Mouse (Mus musculus) embryonic facial prominence, embryonic 11.5 days (tissue): Measurements from ENCODE around the gene Slc16a4. TPM values are rescaled to one million over a fixed set of nuclear protein-coding genes. Genes with fewer than 3 reads are reported as not detected.
A peak's percentile ranks its signal among the peaks of the same experiment; 100 is the strongest.

ENCODE experiments used
- ATAC-seq: fragments of 200-750 bp; cut with Nextera tagmentation; replicated peaks from 2 replicates; pipeline ENCODE4 v1.8.0; 2017; ENCODE audit warnings: low read depth; ENCODE audit not compliant: insufficient number of reproducible peaks, low FRiP score, low TSS enrichment
- DNase-seq: peaks from one replicate; pipeline ENCODE4 v3.0.0-alpha.2; 2015; ENCODE audit warnings: low spot score
- H3K27ac ChIP-seq: fragments of 300-500 bp; sonication (generic); replicated peaks from 2 replicates; pipeline ENCODE4 v1.5.1; 2014; ENCODE audit warnings: mild to moderate bottlenecking, low read depth, low read length, control low read depth
- H3K27me3 ChIP-seq: fragments of 300-500 bp; sonication (generic); 2 replicates; pipeline ENCODE4 v1.6.1; 2014; ENCODE audit warnings: mild to moderate bottlenecking, low read length, moderate library complexity, mixed read lengths; ENCODE audit not compliant: control insufficient read depth, insufficient read depth
- H3K36me3 ChIP-seq: fragments of 300-500 bp; sonication (generic); replicated peaks from 2 replicates; pipeline ENCODE4 v1.6.1; 2014; ENCODE audit warnings: low read depth, mild to moderate bottlenecking, low read length, moderate library complexity, mixed read lengths; ENCODE audit not compliant: control insufficient read depth, insufficient read depth
- H3K4me1 ChIP-seq: fragments of 300-500 bp; sonication (generic); 2 replicates; pipeline ENCODE4 v1.6.1; 2014; ENCODE audit warnings: low read length, mixed read lengths; ENCODE audit not compliant: control insufficient read depth, insufficient read depth
- H3K4me2 ChIP-seq: fragments of 300-500 bp; sonication (generic); 2 replicates; pipeline ENCODE4 v1.6.1; 2014; ENCODE audit warnings: low read depth, mild to moderate bottlenecking, control low read depth, low read length, moderate library complexity
- H3K4me3 ChIP-seq: fragments of 300-500 bp; sonication (generic); 2 replicates; pipeline ENCODE4 v1.5.1; 2014; ENCODE audit warnings: low read depth, low read length, control low read depth
- H3K9ac ChIP-seq: fragments of 300-500 bp; sonication (generic); replicated peaks from 2 replicates; pipeline ENCODE4 v1.6.1; 2014; ENCODE audit warnings: mild to moderate bottlenecking, control low read depth, low read length
- H3K9me3 ChIP-seq: fragments of 300-500 bp; sonication (generic); replicated peaks from 2 replicates; pipeline ENCODE4 v1.6.1; 2016; ENCODE audit warnings: mild to moderate bottlenecking, low read length, inconsistent platforms, mixed read lengths; ENCODE audit not compliant: control insufficient read depth
- WGBS: fragments of 180-500 bp; shearing (Covaris S2); extraction: QIAGEN DNeasy Blood & Tissue Kit; methylation state at CpG from one replicate; pipeline ENCODE4 v1.1.7; 2014; 5-methylcytosine and 5-hydroxymethylcytosine counted together
- polyA plus RNA-seq: library from polyadenylated mRNA; unstranded; fragments of >200 nt; fragmentation: Nextera tagmentation; extraction: Ambion mirVana; gene quantifications from 2 replicates; pipeline ENCODE4 v1.2.1, GENCODE M21; 2014

Gene Slc16a4
- polyA plus RNA-seq, 1 experiment from 2014 or later = 3.4 TPM

DNA sequence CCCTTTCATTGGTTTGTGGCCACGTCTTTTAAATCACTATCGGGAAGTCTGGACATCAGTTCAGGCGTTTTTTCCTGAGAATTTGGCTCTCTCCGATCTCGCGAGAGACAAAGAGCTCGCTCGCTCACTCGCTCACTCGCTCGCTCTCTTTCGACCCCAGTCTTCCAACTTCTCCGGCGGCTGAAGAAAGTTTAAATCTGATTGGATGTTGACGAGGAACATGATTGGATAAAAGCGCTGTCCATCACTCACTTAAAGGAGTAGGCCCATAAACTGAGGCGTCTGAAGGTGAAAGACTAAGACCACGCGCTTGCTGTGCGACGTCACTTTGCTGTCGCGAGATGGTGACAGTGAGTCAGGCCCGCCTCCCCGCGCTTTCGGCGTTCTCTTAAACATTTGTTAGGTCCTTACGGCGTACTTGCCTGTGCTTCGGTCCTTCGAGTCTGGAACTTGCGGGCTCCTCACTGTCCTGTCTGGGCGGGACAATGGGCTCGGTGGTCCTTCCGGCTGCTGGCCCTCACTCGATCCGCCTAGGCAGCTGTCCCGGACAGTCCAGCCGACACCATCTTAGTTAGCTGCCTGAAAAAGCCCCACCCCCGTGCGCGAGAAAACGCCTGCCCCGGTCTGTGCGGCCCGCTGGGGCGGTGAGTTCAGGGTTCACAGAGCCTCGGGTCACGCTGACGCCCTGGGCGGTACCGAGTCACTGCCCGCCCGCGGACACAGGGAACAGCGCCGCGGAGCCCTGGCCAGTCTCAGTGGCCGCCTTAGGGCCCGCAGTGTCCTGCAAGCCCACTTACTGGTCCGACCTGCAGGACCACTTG, 42.6 kb downstream of the Slc16a4 start, which contains the start of gene Rbm15:
Rbm15 (minus strand) TSS at position 293 of the 821 bp plus-strand sequence.
- peak within 1 kb of the TSS; percentile 95 for H3K4me3 ChIP-seq
- no peaks in the 10 kb centered on the region for H3K9me3 ChIP-seq
- no peaks in the 10 kb centered on the region for H3K27me3 ChIP-seq
- H3K4me1 ChIP-seq = peaks cover 6% of the 10 kb centered on the region
- peak; percentile 95 for ATAC-seq
- H3K9ac ChIP-seq = peak within 1 kb of the TSS; percentile 94
- peak; percentile 99 for DNase-seq
- peak within 1 kb of the TSS; percentile 74 for H3K4me2 ChIP-seq
- peaks cover 5% of the 10 kb centered on the region for H3K36me3 ChIP-seq
- peak within 1 kb of the TSS; percentile 97 for H3K27ac ChIP-seq
- WGBS = under 1% methylated on average over 62 of the region's 62 CpGs

DNA sequence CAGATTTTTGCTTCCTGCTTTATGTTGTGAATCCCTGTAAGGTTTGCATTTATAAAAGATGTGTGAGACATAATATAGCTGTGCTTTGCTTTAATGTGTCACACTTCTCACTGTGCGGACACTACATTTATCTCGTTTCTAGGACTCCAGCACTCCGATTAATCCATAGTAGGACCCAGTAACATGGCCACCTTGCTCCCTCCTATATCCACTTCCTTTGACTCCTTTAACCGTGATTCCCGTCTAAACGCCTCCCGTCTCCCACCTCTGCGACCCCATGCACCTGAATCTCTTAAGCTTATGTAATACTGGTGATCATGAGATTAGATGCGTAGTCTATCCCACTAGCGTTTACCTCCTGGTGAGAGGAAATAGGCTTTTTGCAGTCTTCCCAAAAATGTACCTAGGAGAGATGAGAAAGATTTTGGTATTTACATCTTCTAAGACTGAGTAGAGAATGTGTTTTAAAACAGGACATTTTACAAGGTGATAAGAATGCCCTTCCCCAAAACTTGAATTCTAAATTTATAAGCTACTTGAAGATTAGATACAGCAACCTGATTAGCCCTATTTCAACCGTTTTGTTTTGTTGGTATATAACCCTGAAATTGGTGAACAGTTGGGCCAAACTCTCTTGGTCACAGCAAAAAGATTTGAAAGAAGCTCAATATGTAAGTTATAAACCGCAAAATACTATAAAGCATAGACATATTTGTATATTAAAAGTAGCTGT, 43.3 kb downstream of the Slc16a4 start:
- H3K9ac ChIP-seq = peak overlapping the region; percentile 94
- 12% methylated on average over 12 of the region's 12 CpGs for WGBS

DNA sequence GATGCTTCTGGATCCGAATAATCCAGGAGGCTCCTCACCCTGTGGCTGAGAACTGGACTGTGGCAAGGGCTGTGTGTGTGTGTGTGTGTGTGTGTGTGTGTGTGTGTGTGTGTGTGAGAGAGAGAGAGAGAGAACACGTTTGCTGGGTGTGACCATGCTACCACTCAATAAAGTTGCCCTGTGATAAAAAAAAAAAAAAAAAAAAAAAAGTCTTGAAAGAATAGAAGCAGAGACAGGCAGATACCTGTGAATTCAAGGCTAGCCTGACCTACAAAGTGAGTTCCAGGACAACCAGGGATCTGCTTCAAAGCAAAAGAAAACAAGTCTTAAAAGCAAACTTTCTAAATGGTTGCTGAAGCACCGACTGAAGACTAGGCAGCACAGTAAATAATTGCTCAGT, 52.9 kb downstream of the Slc16a4 start:
- no peak for ATAC-seq
- Histone ChIP-seq H3K4me3 (no peak overlapping the region), H3K9ac (no peak overlapping the region), H3K36me3 (no peaks in the 10 kb centered on the region), H3K4me2 (no peak overlapping the region), H3K27ac (no peak overlapping the region), H3K4me1 (no peaks in the 10 kb centered on the region), H3K27me3 (no peaks in the 10 kb centered on the region), H3K9me3 (no peaks in the 10 kb centered on the region)
- DNase-seq = no peak
- 60% methylated on average over 3 of the region's 3 CpGs for WGBS

More for the DNA sequence above, 43.3 kb downstream of the Slc16a4 start:
- Histone ChIP-seq H3K36me3 (peaks cover 5% of the 10 kb centered on the region), H3K4me3 (peak overlapping the region; percentile 95), H3K4me2 (peak overlapping the region; percentile 67), H3K9me3 (no peaks in the 10 kb centered on the region), H3K27ac (peak overlapping the region; percentile 97), H3K4me1 (peaks cover 6% of the 10 kb centered on the region), H3K27me3 (no peaks in the 10 kb centered on the region)
- ATAC-seq = no peak
- peak; percentile 33 for DNase-seq

DNA sequence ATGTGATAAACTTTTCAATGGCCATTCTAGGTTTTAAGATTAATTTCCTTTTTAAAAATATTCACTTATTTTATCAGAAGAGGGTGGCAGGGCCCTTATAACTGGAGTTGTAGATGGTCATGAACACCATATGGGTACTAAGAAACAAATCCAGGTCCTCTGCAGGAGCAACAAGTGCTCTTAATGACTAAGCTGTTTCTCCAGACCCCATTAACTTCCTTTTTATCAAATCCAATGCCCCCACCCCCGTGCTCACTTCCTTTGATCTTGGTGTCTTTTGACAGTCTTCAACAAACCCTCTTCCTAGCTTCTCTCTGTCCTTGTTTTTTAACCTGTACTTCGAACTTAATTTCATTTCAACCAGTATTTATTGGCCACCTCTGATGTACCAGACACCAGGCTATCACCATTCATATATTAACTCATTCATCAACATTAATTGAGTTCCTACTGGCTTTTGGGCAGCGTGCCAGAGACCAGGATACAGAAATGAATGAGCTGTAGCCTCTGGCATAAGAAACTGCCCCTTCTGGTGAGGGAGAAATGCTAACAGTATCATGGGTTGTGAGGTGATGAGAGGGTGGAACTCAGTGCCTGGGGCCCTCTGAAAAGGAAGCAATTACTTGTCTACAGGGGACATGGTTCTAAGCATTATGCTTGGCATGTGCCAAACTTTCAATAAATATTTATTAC, 54.1 kb downstream of the Slc16a4 start:
- no peak overlapping the region for H3K4me3 ChIP-seq
- ATAC-seq = no peak
- H3K4me1 ChIP-seq = no peaks in the 10 kb centered on the region
- no peaks in the 10 kb centered on the region for H3K9me3 ChIP-seq
- WGBS = 56% methylated on average over 3 of the region's 3 CpGs
- no peak overlapping the region for H3K4me2 ChIP-seq
- no peak overlapping the region for H3K9ac ChIP-seq
- no peaks in the 10 kb centered on the region for H3K27me3 ChIP-seq
- no peaks in the 10 kb centered on the region for H3K36me3 ChIP-seq
- no peak overlapping the region for H3K27ac ChIP-seq
- no peak for DNase-seq

DNA sequence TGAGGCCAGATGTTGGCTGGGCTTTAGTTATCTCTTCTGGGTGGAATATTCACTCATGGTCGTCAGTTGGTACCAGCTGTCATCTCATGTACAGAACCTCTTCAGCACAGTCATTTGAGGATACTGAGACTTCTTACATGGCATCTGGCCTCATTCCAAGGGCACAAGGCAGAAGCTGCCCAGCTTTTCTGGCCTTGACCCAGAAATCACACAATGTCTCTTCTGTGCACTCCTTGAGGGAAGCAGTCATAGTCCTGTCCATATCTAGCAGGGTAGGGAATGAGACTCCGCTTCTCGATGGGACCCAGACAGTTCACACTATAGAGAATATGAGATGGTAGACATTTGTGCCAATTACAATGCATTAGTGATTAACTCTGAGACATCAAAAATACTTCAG, 58.0 kb downstream of the Slc16a4 start:
- Histone ChIP-seq H3K27me3 (no peaks in the 10 kb centered on the region), H3K36me3 (no peaks in the 10 kb centered on the region), H3K4me1 (no peaks in the 10 kb centered on the region), H3K4me2 (no peak overlapping the region), H3K9me3 (no peaks in the 10 kb centered on the region), H3K9ac (no peak overlapping the region), H3K27ac (no peak overlapping the region), H3K4me3 (no peak overlapping the region)
- 86% methylated on average over 3 of the region's 3 CpGs for WGBS
- DNase-seq = no peak
- no peak for ATAC-seq

DNA sequence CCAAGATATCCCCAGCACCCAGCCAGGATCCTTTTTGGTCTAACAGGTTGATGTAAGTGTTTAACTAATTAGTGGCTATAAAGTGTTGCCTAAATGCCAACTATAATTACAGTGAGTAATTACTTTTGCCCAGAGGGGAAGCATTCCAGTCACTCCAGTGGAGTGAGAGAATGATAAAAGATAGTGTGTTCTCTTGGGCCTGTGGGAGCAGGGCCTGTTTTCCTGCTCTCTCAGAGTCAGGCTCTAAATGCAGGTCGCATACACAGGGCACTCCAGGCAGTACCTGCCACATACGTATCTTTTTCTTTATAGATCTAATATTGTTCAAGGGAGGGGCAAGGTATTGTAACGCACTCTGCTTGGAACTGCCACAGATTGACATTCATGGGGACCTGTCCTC, 60.7 kb downstream of the Slc16a4 start:
- Histone ChIP-seq H3K4me2 (no peak overlapping the region), H3K9ac (no peak overlapping the region), H3K36me3 (no peaks in the 10 kb centered on the region), H3K9me3 (no peaks in the 10 kb centered on the region), H3K4me1 (no peaks in the 10 kb centered on the region), H3K4me3 (no peak overlapping the region), H3K27ac (no peak overlapping the region), H3K27me3 (no peaks in the 10 kb centered on the region)
- WGBS = 44% methylated on average over 3 of the region's 3 CpGs
- DNase-seq (no peak), ATAC-seq (no peak)

DNA sequence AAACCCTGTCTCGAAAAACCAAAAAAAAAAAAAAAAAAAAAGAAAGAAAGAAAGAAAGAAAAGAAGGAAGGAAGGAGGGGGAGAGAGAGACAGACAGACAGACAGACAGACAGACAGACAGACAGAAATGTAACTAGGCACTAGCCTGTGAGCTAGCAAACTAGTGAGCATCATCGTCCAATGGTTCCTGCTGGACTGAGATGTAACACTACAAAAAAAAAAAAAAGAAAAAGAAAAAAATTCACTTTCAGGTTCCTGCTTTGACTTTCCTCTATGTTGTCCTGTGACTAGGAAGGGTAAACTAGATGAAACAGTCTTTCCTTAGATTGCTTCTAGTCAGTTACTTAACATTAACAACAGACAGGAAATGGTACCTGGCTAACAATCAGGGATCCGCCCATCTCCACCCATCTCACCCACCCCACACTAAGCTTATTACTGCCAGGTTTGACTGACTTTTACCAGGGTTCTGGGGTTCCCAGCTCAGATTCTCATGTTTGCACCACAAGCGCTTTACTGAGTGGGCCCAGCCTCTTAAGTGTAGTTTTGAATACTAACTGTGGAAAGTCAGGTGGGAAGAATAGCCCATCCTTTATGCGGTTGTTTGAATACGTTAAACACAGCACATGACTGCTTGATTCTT, 64.7 kb downstream of the Slc16a4 start:
- Histone ChIP-seq H3K27me3 (no peaks in the 10 kb centered on the region), H3K4me2 (no peak overlapping the region), H3K9ac (no peak overlapping the region), H3K4me1 (no peaks in the 10 kb centered on the region; the same call in 1 of the 2 replicates), H3K36me3 (no peaks in the 10 kb centered on the region), H3K4me3 (no peak overlapping the region), H3K9me3 (no peaks in the 10 kb centered on the region), H3K27ac (no peak overlapping the region)
- no peak for DNase-seq
- no peak for ATAC-seq
- 85% methylated on average over 6 of the region's 6 CpGs for WGBS
